ENCODE assay signal across 10 mouse cellular contexts in genomic region chr16:94065728-94066674, GRCm38 (mm10). TPM values are rescaled to one million over a fixed set of nuclear protein-coding genes. Genes with fewer than 3 reads are reported as not detected.
DNase-seq lines count a peak whose midpoint lies in the region; ATAC-seq and TF ChIP-seq lines count a peak whose summit lies in the region.
"Had no signal": no experiment of that assay in that cellular context is flagged by ENCODE, and none has a peak within 500 bp of the region (broad histone marks: within the 10 kb centered on the region; RNA-seq: fewer than 3 reads in every experiment).

No protein-coding gene starts in this region.

- no peak for TF ChIP-seq CTCF in lung, postnatal 0 days (IDR thresholded peaks at IDR 0.05)

- peak; percentile 27 for DNase-seq in embryo, embryonic 11 days
- no peak for DNase-seq in embryo, embryonic 10.5 days (ENCODE audit: low spot score)
- DNase-seq in lung, postnatal 0 days (ENCODE audit: low spot score) = peak; percentile 55
- DNase-seq in lung, adult 18-20 months = no peak
- DNase-seq in cerebellum, postnatal 25 days = no peak
- no peak for DNase-seq in right cerebral cortex, postnatal 4 days

- H3K36me3 ChIP-seq in lung, postnatal 0 days (ENCODE audit: insufficient read depth, low read length) = no peaks in the 10 kb centered on the region
- H3K36me3 ChIP-seq in intestine, embryonic 16.5 days (ENCODE audit: control insufficient read depth, insufficient read depth, low read length) = no peaks in the 10 kb centered on the region
- H3K36me3 ChIP-seq in stomach, embryonic 14.5 days (ENCODE audit: control insufficient read depth, insufficient read depth, low read length) = no peaks in the 10 kb centered on the region

- no peaks in the 10 kb centered on the region for H3K9me3 ChIP-seq in lung, postnatal 0 days (ENCODE audit: low read length)
- H3K9me3 ChIP-seq in intestine, embryonic 16.5 days (ENCODE audit: control insufficient read depth, low read length) = no peaks in the 10 kb centered on the region
- no peaks in the 10 kb centered on the region for H3K9me3 ChIP-seq in stomach, embryonic 14.5 days (ENCODE audit: control insufficient read depth, low read depth, low read length)

- H3K4me1 ChIP-seq in lung, postnatal 0 days (ENCODE audit: insufficient read depth, low read depth, low read length) = no peaks in the 10 kb centered on the region
- no peaks in the 10 kb centered on the region for H3K4me1 ChIP-seq in intestine, embryonic 16.5 days (ENCODE audit: control insufficient read depth, insufficient read depth, low read length)
- H3K4me1 ChIP-seq in stomach, embryonic 14.5 days (ENCODE audit: control insufficient read depth, insufficient read depth, low read length) = no peaks in the 10 kb centered on the region

- H3K27me3 ChIP-seq in lung, postnatal 0 days (replicated peaks; ENCODE audit: insufficient read depth, low read length) = no peaks in the 10 kb centered on the region
- H3K27me3 ChIP-seq in intestine, embryonic 16.5 days (replicated peaks; ENCODE audit: control insufficient read depth, insufficient read depth, low read length) = no peaks in the 10 kb centered on the region
- no peaks in the 10 kb centered on the region for H3K27me3 ChIP-seq in stomach, embryonic 14.5 days (ENCODE audit: control insufficient read depth, insufficient read depth, low read length)

- no peak overlapping the region for H3K27ac ChIP-seq in lung, postnatal 0 days (ENCODE audit: low read length)
- no peak overlapping the region for H3K27ac ChIP-seq in intestine, embryonic 16.5 days (ENCODE audit: low read length)
- no peak overlapping the region for H3K27ac ChIP-seq in stomach, embryonic 14.5 days (ENCODE audit: low read length)

- WGBS in lung, postnatal 0 days = 59% methylated on average over 24 of the region's 24 CpGs
- 63% methylated on average over 24 of the region's 24 CpGs for WGBS in intestine, embryonic 16.5 days
- 58% methylated on average over 24 of the region's 24 CpGs for WGBS in stomach, embryonic 14.5 days

- H3K4me2 ChIP-seq in lung, postnatal 0 days (replicated peaks; ENCODE audit: low read depth, low read length) = no peak overlapping the region
- H3K4me2 ChIP-seq in intestine, embryonic 16.5 days (ENCODE audit: low read depth, low read length) = peak overlapping the region; percentile 26
- H3K4me2 ChIP-seq in stomach, embryonic 14.5 days (replicated peaks; ENCODE audit: low read depth, low read length) = 0 out of 2 replicates have a peak overlapping the region, but pooled peaks have one; percentile 2

- H3K9ac ChIP-seq in lung, postnatal 0 days (replicated peaks; ENCODE audit: low read depth) = no peak overlapping the region
- no peak overlapping the region for H3K9ac ChIP-seq in intestine, embryonic 16.5 days (ENCODE audit: low read depth, low read length)
- H3K9ac ChIP-seq in stomach, embryonic 14.5 days (replicated peaks; ENCODE audit: low read depth, low read length) = no peak overlapping the region

- ATAC-seq in lung, postnatal 0 days = peak; percentile 75
- ATAC-seq in intestine, embryonic 16.5 days = peak; percentile 55
- peak; percentile 67; the same call in 1 of the 2 replicates for ATAC-seq in stomach, embryonic 14.5 days (ENCODE audit: insufficient number of reproducible peaks, insufficient read depth, low FRiP score, low read depth)

- no peak overlapping the region for H3K4me3 ChIP-seq in lung, postnatal 0 days (ENCODE audit: low read depth, low read length)
- H3K4me3 ChIP-seq in intestine, embryonic 16.5 days (ENCODE audit: low read length) = no peak overlapping the region
- no peak overlapping the region; the same call in 1 of the 2 replicates for H3K4me3 ChIP-seq in stomach, embryonic 14.5 days (ENCODE audit: low read depth, low read length)

- no peak for TF ChIP-seq EP300 in lung, postnatal 0 days (IDR thresholded peaks at IDR 0.05)

RNA-seq across cellular contexts. Expression of gene Sim2, which starts 18.7 kb away (rescaled TPM):
- not detected in 2 replicates for polyA plus RNA-seq in lung, postnatal 0 days (2015; fragmentation: Nextera tagmentation; extraction: Ambion mirVana)
- not detected in 2 replicates for polyA plus RNA-seq in intestine, embryonic 16.5 days (2015; fragmentation: Nextera tagmentation; extraction: Ambion mirVana)
- polyA plus RNA-seq in stomach, embryonic 14.5 days (2014; fragmentation: Nextera tagmentation; extraction: Ambion mirVana) = 0.22 and 0.27 TPM in 2 replicates

RNA-seq across cellular contexts. Expression of gene Cldn14, which starts 57.4 kb away (rescaled TPM):
- polyA plus RNA-seq in lung, postnatal 0 days (2015; fragmentation: Nextera tagmentation; extraction: Ambion mirVana) = not detected in 2 replicates
- 0.58 and 0.61 TPM in 2 replicates for polyA plus RNA-seq in intestine, embryonic 16.5 days (2015; fragmentation: Nextera tagmentation; extraction: Ambion mirVana)
- polyA plus RNA-seq in stomach, embryonic 14.5 days (2014; fragmentation: Nextera tagmentation; extraction: Ambion mirVana) = not detected in 2 replicates
- polyA plus RNA-seq: brain, embryonic 14.5 days; forebrain, embryonic 11.5 days had no signal

Comparison
In these comparisons a context has a peak if more than half of its experiments do, and no peak if none do; other contexts are left out.
1. DNase-seq: peak in embryo, embryonic 11 days (single experiment) and lung, postnatal 0 days (single experiment); none in embryo, embryonic 10.5 days (single experiment), lung, adult 18-20 months (0 of 2), cerebellum, postnatal 25 days (0 of 2) and right cerebral cortex, postnatal 4 days (single experiment).
2. Peak in every context shown above with its lines, with median percentiles within 50 percentile points of each other: ATAC-seq.